Mouse (Mus musculus): ENCODE results near the gene Slc9a8. TPM values are rescaled to one million over a fixed set of nuclear protein-coding genes. Genes with fewer than 3 reads are reported as not detected.

The Slc9a8 gene
- polyA plus RNA-seq, 1 experiment from 2014 or later = 9.3 TPM

DNA sequence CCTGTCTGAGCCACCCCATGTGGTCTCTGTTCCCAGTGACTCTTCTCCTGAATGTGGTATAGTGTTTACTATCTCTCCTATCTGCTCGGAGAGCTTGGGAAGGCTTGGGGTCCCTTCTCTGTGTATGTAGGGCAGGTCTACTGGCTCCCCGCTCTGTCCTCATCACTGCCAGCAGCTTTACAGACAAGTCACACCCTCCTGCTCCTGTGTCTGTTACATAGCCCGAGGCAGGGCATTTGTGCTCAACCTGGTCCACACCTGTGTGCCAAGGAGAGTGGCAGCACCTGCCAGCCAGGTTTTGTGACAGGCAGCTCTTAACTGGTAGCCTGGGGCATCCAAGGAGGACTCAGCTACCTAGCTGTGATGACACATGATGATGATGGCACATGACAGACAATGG is 49.1 kb downstream of the Slc9a8 start:
- no peak for ATAC-seq
- 90% methylated on average over 3 of the region's 3 CpGs for WGBS (ENCODE audit: insufficient replicate concordance)
- H3K4me3 ChIP-seq (ENCODE audit: low read depth, low read length) = no peak overlapping the region
- H3K36me3 ChIP-seq (replicated peaks; ENCODE audit: insufficient read depth, low read length) = peaks cover 61% of the 10 kb centered on the region
- no peak for DNase-seq
- H3K27ac ChIP-seq (ENCODE audit: low read depth) = no peak overlapping the region
- no peaks in the 10 kb centered on the region for H3K27me3 ChIP-seq (ENCODE audit: insufficient read depth, low read length)
- no peak overlapping the region for H3K4me2 ChIP-seq (ENCODE audit: low read depth, low read length)
- TF ChIP-seq EP300 (IDR thresholded peaks at IDR 0.05; ENCODE audit: low read depth) (no peak), CTCF (IDR thresholded peaks at IDR 0.05; ENCODE audit: low read depth) (no peak)
- H3K9ac ChIP-seq (replicated peaks) = no peak overlapping the region
- H3K9me3 ChIP-seq (ENCODE audit: low read length) = no peaks in the 10 kb centered on the region
- H3K4me1 ChIP-seq (ENCODE audit: insufficient read depth) = no peaks in the 10 kb centered on the region

DNA sequence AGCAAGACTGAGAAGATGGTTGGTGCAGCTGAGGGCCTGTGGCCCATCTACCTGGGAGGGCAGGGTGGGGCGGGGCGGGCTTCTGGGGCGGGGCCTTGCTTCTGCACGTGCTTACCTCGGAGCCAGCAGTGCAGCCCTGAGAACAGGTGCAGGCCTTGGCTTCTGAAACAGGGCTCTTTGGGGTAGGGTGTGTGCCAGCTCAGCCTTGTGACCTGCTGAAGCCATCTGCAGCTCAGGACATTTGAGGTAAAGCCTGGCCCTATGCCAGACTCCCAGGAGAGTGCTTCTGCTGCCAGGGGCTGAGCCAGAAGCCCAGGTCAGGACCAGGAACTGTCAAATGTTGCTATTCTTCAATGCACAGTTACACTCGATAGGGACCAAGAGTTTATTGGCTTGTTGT is 50.1 kb downstream of the Slc9a8 start:
- 83% methylated on average over 6 of the region's 6 CpGs for WGBS (ENCODE audit: insufficient replicate concordance)
- TF ChIP-seq EP300 (IDR thresholded peaks at IDR 0.05; ENCODE audit: low read depth) (no peak), CTCF (IDR thresholded peaks at IDR 0.05; ENCODE audit: low read depth) (no peak)

GRCm38 (mm10) chr2:167474218-167474617 is 52.7 kb downstream of the Slc9a8 start:
- DNase-seq (no peak), ATAC-seq (no peak)
- no peaks in the 10 kb centered on the region for H3K9me3 ChIP-seq (ENCODE audit: low read length)
- no peak overlapping the region for H3K9ac ChIP-seq (replicated peaks)
- no peak overlapping the region for H3K4me3 ChIP-seq (ENCODE audit: low read depth, low read length)
- H3K4me1 ChIP-seq (ENCODE audit: insufficient read depth) = peaks cover 15% of the 10 kb centered on the region
- H3K36me3 ChIP-seq (replicated peaks; ENCODE audit: insufficient read depth, low read length) = peaks cover 47% of the 10 kb centered on the region
- 88% methylated on average over 6 of the region's 6 CpGs for WGBS (ENCODE audit: insufficient replicate concordance)
- TF ChIP-seq EP300 (IDR thresholded peaks at IDR 0.05; ENCODE audit: low read depth) (no peak), CTCF (IDR thresholded peaks at IDR 0.05; ENCODE audit: low read depth) (no peak)
- H3K4me2 ChIP-seq (ENCODE audit: low read depth, low read length) = no peak overlapping the region
- H3K27ac ChIP-seq (ENCODE audit: low read depth) = no peak overlapping the region
- no peaks in the 10 kb centered on the region for H3K27me3 ChIP-seq (ENCODE audit: insufficient read depth, low read length)

More for the DNA sequence above, 50.1 kb downstream of the Slc9a8 start:
- no peak overlapping the region for H3K4me2 ChIP-seq (ENCODE audit: low read depth, low read length)
- no peak for ATAC-seq
- no peak overlapping the region for H3K27ac ChIP-seq (ENCODE audit: low read depth)
- no peaks in the 10 kb centered on the region for H3K27me3 ChIP-seq (ENCODE audit: insufficient read depth, low read length)
- no peak overlapping the region for H3K4me3 ChIP-seq (ENCODE audit: low read depth, low read length)
- no peak for DNase-seq
- H3K9ac ChIP-seq (replicated peaks) = no peak overlapping the region
- no peaks in the 10 kb centered on the region for H3K9me3 ChIP-seq (ENCODE audit: low read length)
- peaks cover 6% of the 10 kb centered on the region for H3K4me1 ChIP-seq (ENCODE audit: insufficient read depth)
- H3K36me3 ChIP-seq (replicated peaks; ENCODE audit: insufficient read depth, low read length) = peaks cover 51% of the 10 kb centered on the region

- Histone ChIP-seq H3K36me3 (replicated peaks; ENCODE audit: insufficient read depth, low read length) (peaks cover 40% of the 10 kb centered on the region), H3K9me3 (ENCODE audit: low read length) (no peaks in the 10 kb centered on the region), H3K9ac (replicated peaks) (no peak overlapping the region), H3K27me3 (ENCODE audit: insufficient read depth, low read length) (no peaks in the 10 kb centered on the region), H3K4me3 (ENCODE audit: low read depth, low read length) (no peak overlapping the region), H3K27ac (ENCODE audit: low read depth) (no peak overlapping the region), H3K4me1 (ENCODE audit: insufficient read depth) (peaks cover 15% of the 10 kb centered on the region), H3K4me2 (ENCODE audit: low read depth, low read length) (no peak overlapping the region)
- WGBS (ENCODE audit: insufficient replicate concordance) = 77% methylated on average over 5 of the region's 5 CpGs
- no peak for ATAC-seq
- TF ChIP-seq EP300 (IDR thresholded peaks at IDR 0.05; ENCODE audit: low read depth) (no peak), CTCF (IDR thresholded peaks at IDR 0.05; ENCODE audit: low read depth) (no peak)
- DNase-seq = no peak
Measured at GRCm38 (mm10) chr2:167475596-167475995, 54.1 kb downstream of the Slc9a8 start.

- TF ChIP-seq CTCF (IDR thresholded peaks at IDR 0.05; ENCODE audit: low read depth) (peak; percentile 52), EP300 (IDR thresholded peaks at IDR 0.05; ENCODE audit: low read depth) (no peak)
- H3K36me3 ChIP-seq (replicated peaks; ENCODE audit: insufficient read depth, low read length) = peaks cover 35% of the 10 kb centered on the region
- DNase-seq (no peak), ATAC-seq (peak; percentile 46; the same call in 1 of the 2 replicates)
- H3K4me2 ChIP-seq (ENCODE audit: low read depth, low read length) = no peak overlapping the region
- H3K9me3 ChIP-seq (ENCODE audit: low read length) = no peaks in the 10 kb centered on the region
- no peak overlapping the region for H3K9ac ChIP-seq (replicated peaks)
- H3K4me3 ChIP-seq (ENCODE audit: low read depth, low read length) = no peak overlapping the region
- no peak overlapping the region for H3K27ac ChIP-seq (ENCODE audit: low read depth)
- H3K4me1 ChIP-seq (ENCODE audit: insufficient read depth) = peaks cover 15% of the 10 kb centered on the region
- WGBS (ENCODE audit: insufficient replicate concordance) = 39% methylated on average over 7 of the region's 7 CpGs
- no peaks in the 10 kb centered on the region for H3K27me3 ChIP-seq (ENCODE audit: insufficient read depth, low read length)
Measured at GRCm38 (mm10) chr2:167476200-167476688, 54.7 kb downstream of the Slc9a8 start.

DNA sequence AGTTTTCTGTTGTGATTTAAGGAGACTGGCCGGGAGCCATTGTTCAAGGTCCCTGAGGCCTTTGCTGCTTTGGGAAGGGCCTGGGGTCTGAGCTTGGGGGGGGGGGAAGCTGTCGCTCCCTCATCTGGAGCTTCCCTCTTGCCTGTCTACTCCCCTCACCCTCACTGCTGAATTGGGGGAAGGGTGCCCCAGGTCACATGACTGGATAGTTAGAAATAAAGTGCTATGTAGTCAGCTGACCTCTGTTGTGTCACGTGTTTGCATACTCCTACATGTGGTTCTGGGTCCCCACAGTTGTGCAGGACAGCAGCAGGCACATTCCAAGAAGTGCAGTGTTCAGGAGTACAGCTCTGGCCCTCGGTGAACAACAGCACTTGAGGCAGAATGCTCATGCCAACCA is 55.2 kb downstream of the Slc9a8 start:
- WGBS (ENCODE audit: insufficient replicate concordance) = 52% methylated on average over 4 of the region's 4 CpGs
- Histone ChIP-seq H3K27ac (ENCODE audit: low read depth) (0 out of 2 replicates have a peak overlapping the region, but pooled peaks have one; percentile 4), H3K4me2 (ENCODE audit: low read depth, low read length) (no peak overlapping the region), H3K27me3 (ENCODE audit: insufficient read depth, low read length) (no peaks in the 10 kb centered on the region), H3K9me3 (ENCODE audit: low read length) (no peaks in the 10 kb centered on the region), H3K4me1 (ENCODE audit: insufficient read depth) (peaks cover 15% of the 10 kb centered on the region), H3K36me3 (replicated peaks; ENCODE audit: insufficient read depth, low read length) (peaks cover 29% of the 10 kb centered on the region), H3K4me3 (ENCODE audit: low read depth, low read length) (no peak overlapping the region), H3K9ac (replicated peaks) (no peak overlapping the region)
- ATAC-seq (peak; percentile 10), DNase-seq (no peak)
- no peak for TF ChIP-seq CTCF (IDR thresholded peaks at IDR 0.05; ENCODE audit: low read depth)

DNA sequence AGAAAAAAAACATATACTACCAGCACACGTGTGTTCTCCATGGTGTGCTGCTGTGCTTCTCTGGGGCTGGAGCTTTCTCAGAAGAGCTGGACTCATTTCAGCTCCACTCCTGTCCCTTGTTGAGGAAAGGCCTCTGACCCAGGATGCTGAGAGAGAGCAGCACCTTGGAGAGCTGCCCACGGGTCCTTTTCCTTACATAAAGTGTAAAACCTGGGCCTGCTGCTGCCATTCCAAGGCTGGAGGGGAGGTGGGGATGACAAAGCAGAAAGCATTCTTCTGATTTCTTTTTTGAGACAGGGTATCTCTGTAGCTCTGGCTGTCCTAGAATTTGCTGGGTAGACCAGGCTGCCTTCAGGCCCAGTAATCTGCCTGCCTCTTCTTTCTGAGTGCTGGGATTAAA is 56.6 kb downstream of the Slc9a8 start:
- H3K9me3 ChIP-seq (ENCODE audit: low read length) = no peaks in the 10 kb centered on the region
- DNase-seq (no peak), ATAC-seq (no peak)
- 44% methylated on average over 2 of the region's 2 CpGs for WGBS (ENCODE audit: insufficient replicate concordance)
- H3K4me1 ChIP-seq (ENCODE audit: insufficient read depth) = peaks cover 15% of the 10 kb centered on the region
- H3K27ac ChIP-seq (ENCODE audit: low read depth) = no peak overlapping the region
- H3K4me3 ChIP-seq (ENCODE audit: low read depth, low read length) = no peak overlapping the region
- peaks cover 22% of the 10 kb centered on the region for H3K36me3 ChIP-seq (replicated peaks; ENCODE audit: insufficient read depth, low read length)
- TF ChIP-seq CTCF (IDR thresholded peaks at IDR 0.05; ENCODE audit: low read depth) (no peak), EP300 (IDR thresholded peaks at IDR 0.05; ENCODE audit: low read depth) (no peak)
- H3K9ac ChIP-seq (replicated peaks) = no peak overlapping the region
- no peak overlapping the region for H3K4me2 ChIP-seq (ENCODE audit: low read depth, low read length)
- H3K27me3 ChIP-seq (ENCODE audit: insufficient read depth, low read length) = no peaks in the 10 kb centered on the region

Data from liver, postnatal 0 days (tissue).